Mouse (Mus musculus) kidney, adult 10 weeks (tissue): ENCODE data around the gene BC100530. TPM values are rescaled to one million over a fixed set of nuclear protein-coding genes. Genes with fewer than 3 reads are reported as not detected.

Experiments
- polyA plus RNA-seq: library from polyadenylated mRNA; stranded (reverse); fragments of 350-450 nt; fragmentation: Illumina TruSeq; extraction: RNeasy Lipid Tissue Mini Kit (QIAGEN cat#74804); gene quantifications from one replicate; pipeline ENCODE4 v1.2.3, GENCODE M21; 2014; ENCODE audit warnings: low read depth, low replicate concordance

BC100530 gene
- polyA plus RNA-seq: not detected

DNA sequence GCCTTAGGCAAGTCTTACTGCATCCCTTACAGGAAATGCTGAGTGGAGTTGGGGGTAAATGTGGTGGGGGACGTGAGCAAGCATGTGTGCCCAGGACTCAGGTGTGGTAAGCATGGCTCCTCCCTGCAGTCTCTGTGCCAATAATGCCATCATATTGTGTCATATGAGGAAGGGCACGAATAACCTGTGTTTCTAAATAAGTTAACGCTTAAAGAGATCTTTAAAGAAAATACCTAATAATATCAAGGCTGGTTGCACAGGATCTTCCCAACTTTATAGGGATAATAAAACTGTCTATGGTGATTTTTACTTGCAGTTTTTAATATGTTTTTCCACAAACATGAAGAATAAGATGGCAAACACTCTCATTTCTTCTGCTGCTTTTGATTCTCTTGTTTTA, at the start of gene BC100530:
Gene BC100530 (minus strand): TSS at position 101 of the 400 bp plus-strand sequence.

GRCm38 (mm10) chr16:36408357-36408756, 40.8 kb upstream of the BC100530 start, which contains the start of gene Stfa2:
Gene Stfa2, minus strand, starts transcription at chr16:36408457.

GRCm38 (mm10) chr16:36334232-36334631, 33.3 kb downstream of the BC100530 start, which contains the start of gene BC117090:
Gene BC117090, minus strand, starts transcription at chr16:36334332.

Other genes with a start within 250 kb of the BC100530 start
- not detected for gene Csta1, start 236.5 kb downstream of the BC100530 start, polyA plus RNA-seq
- gene Stfa2l1, start 210.9 kb downstream of the BC100530 start, polyA plus RNA-seq: not detected
- gene Gm5483, start 183.5 kb downstream of the BC100530 start, polyA plus RNA-seq: not detected
- not detected for gene Gm5416, start 157.3 kb downstream of the BC100530 start, polyA plus RNA-seq
- not detected for gene 2010005H15Rik, start 146.3 kb downstream of the BC100530 start, polyA plus RNA-seq
- gene Stfa1, start 90.8 kb downstream of the BC100530 start, polyA plus RNA-seq: not detected
- gene BC117090, start 33.4 kb downstream of the BC100530 start, polyA plus RNA-seq: not detected
- gene Stfa2, start 40.7 kb upstream of the BC100530 start, polyA plus RNA-seq: not detected
- gene Stfa3, start 87.6 kb upstream of the BC100530 start, polyA plus RNA-seq: not detected
- gene Casr, start 194.4 kb upstream of the BC100530 start, polyA plus RNA-seq: 18.2 TPM